Mouse (Mus musculus) forebrain, embryonic 16.5 days (tissue): ENCODE data around the gene Aftph. TPM values are rescaled to one million over a fixed set of nuclear protein-coding genes. Genes with fewer than 3 reads are reported as not detected.

ENCODE experiments used
- ATAC-seq: fragments of 200-750 bp; cut with Nextera tagmentation; 2 replicates; pipeline ENCODE4 v1.8.0; 2017; ENCODE audit warnings: mild to moderate bottlenecking, moderate library complexity
- H3K27ac ChIP-seq: fragments of 300-500 bp; sonication (generic); 2 replicates; pipeline ENCODE4 v1.5.1; 2014; ENCODE audit warnings: low read length, control low read depth
- H3K27me3 ChIP-seq: fragments of 300-500 bp; sonication (generic); replicated peaks from 2 replicates; pipeline ENCODE4 v1.6.1; 2014; ENCODE audit warnings: low read length; ENCODE audit not compliant: control insufficient read depth, insufficient read depth
- H3K36me3 ChIP-seq: fragments of 300-500 bp; sonication (generic); 2 replicates; pipeline ENCODE4 v1.6.1; 2014; ENCODE audit not compliant: control insufficient read depth, insufficient read depth
- H3K4me1 ChIP-seq: fragments of 300-500 bp; sonication (generic); replicated peaks from 2 replicates; pipeline ENCODE4 v1.6.1; 2014; ENCODE audit warnings: low read length; ENCODE audit not compliant: control insufficient read depth, insufficient read depth
- H3K4me2 ChIP-seq: fragments of 300-500 bp; sonication (generic); 2 replicates; pipeline ENCODE4 v1.6.1; 2014; ENCODE audit warnings: mild to moderate bottlenecking, low read length, control low read depth
- H3K4me3 ChIP-seq: fragments of 300-500 bp; sonication (generic); replicated peaks from 2 replicates; pipeline ENCODE4 v1.5.1; 2014; ENCODE audit warnings: mild to moderate bottlenecking, low read length, control low read depth
- H3K9ac ChIP-seq: fragments of 300-500 bp; sonication (generic); replicated peaks from 2 replicates; pipeline ENCODE4 v1.6.1; 2014; ENCODE audit warnings: low read depth, low read length, control low read depth
- H3K9me3 ChIP-seq: fragments of 300-500 bp; sonication (generic); 2 replicates; pipeline ENCODE4 v1.6.1; 2016; ENCODE audit warnings: low read length; ENCODE audit not compliant: control insufficient read depth
- WGBS: fragments of 180-500 bp; shearing (Covaris S2); extraction: QIAGEN DNeasy Blood & Tissue Kit; methylation state at CpG from one replicate; pipeline ENCODE4 v1.1.7; 2014; 5-methylcytosine and 5-hydroxymethylcytosine counted together
- polyA plus RNA-seq: library from polyadenylated mRNA; unstranded; fragments of >200 nt; fragmentation: Nextera tagmentation; extraction: Ambion mirVana; gene quantifications from 2 replicates; pipeline ENCODE4 v1.2.1, GENCODE M21; 2015

Aftph gene
- polyA plus RNA-seq, 1 experiment from 2014 or later: 41.7 TPM

DNA sequence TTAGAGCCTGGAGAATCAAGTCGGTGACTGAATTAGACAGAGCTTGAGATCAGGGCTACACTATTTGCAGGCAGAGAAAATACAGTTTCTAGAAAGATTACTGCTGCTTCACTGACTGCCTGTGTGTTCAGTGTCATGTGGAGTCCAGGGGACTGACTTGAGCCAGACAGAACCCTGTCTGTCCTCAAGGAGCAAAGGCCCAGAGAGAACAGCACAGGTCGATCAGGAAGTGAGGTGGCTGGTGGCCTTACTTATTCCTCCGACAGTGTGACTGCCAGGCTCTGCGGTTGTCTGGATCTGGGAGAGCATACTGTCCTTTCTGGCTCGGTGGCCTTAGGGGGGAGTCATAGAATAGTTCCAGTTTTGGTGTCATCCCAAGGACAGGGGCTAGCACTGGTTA lies 60.6 kb downstream of the Aftph start:
- no peak overlapping the region for H3K27ac ChIP-seq
- no peaks in the 10 kb centered on the region for H3K4me1 ChIP-seq
- no peak overlapping the region for H3K4me2 ChIP-seq
- no peak overlapping the region for H3K4me3 ChIP-seq
- ATAC-seq: no peak
- H3K36me3 ChIP-seq: peaks cover 3% of the 10 kb centered on the region; the same call in 1 of the 2 replicates
- H3K9me3 ChIP-seq: no peaks in the 10 kb centered on the region
- H3K9ac ChIP-seq: no peak overlapping the region
- 86% methylated on average over 5 of the region's 5 CpGs for WGBS
- no peaks in the 10 kb centered on the region for H3K27me3 ChIP-seq

DNA sequence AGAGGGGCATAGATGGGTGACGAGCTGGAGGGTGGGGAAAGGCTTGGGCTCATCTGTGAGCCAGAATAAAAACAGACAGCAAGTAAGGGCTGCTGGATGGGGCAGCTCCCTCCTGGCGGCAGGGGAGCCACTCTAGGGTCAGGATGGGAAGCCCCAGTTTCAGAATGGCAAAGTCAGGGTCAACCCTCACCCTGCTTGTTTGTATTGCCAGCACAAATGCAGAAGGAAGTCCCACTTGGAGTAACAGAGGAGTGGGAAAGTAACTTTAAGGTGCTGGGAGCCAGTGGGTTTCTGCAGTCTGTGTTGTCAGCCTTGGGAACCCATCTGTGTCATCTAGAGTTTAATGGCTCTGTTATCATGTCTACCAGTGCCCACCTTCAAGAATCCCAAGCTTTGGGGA lies 62.0 kb downstream of the Aftph start:
- 81% methylated on average over 2 of the region's 2 CpGs for WGBS
- H3K27me3 ChIP-seq: no peaks in the 10 kb centered on the region
- H3K4me2 ChIP-seq: no peak overlapping the region
- no peak overlapping the region for H3K9ac ChIP-seq
- no peaks in the 10 kb centered on the region for H3K36me3 ChIP-seq
- no peak overlapping the region for H3K27ac ChIP-seq
- H3K4me3 ChIP-seq: no peak overlapping the region
- H3K9me3 ChIP-seq: no peaks in the 10 kb centered on the region
- no peaks in the 10 kb centered on the region for H3K4me1 ChIP-seq
- no peak for ATAC-seq

DNA sequence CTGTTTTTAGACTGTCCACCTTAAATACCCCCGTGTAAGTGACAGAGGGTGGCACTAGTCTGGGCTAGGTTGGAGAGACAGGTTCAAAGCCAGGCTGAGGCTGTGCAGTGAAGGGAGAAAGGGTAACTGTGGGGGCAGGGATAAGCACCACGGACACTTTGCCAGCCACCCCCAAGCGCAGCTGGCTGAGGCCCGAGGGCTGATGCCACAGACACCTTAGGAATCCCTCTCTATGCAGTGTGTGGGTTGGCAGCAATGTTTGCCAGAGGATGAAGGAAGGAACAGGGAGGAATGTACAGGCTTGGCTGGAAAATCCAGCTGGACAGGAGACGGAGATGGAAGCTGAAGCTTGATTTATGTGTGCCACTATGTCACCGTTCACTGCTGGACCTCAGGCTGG lies 68.9 kb downstream of the Aftph start:
- 82% methylated on average over 6 of the region's 6 CpGs for WGBS
- Histone ChIP-seq H3K4me2 (no peak overlapping the region), H3K27me3 (no peaks in the 10 kb centered on the region), H3K4me3 (no peak overlapping the region), H3K4me1 (no peaks in the 10 kb centered on the region), H3K36me3 (no peaks in the 10 kb centered on the region), H3K9me3 (no peaks in the 10 kb centered on the region), H3K27ac (no peak overlapping the region), H3K9ac (no peak overlapping the region)
- no peak for ATAC-seq

DNA sequence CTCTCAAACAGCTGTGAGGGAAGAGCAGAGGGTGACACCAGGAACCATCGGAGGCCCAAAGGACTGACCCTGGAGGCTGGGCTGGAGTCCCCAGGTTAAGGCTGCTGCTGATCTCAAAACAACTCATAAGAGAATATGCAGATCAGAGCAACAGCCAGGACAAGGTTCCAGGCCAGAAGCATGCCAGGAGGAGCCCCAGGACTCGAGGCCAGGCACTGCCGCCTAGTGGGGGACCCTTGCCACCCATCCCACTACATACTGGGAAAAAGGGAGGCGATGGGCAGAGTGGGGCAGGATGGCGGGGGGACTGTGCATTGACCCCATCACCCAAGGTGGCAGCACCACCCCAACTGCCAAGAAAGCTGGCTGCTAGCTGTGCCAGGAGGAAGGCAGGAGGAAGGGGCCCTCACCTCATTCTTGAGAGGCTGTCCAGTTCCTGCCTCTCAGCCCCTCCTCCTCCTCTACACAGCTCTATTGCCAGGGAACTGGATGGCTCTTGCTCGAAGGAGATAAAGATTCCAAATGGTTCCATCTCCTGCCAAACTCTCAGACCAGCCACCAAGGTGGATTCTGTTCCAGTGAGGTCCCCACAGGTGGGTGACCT lies 69.5 kb downstream of the Aftph start:
- Histone ChIP-seq H3K27me3 (no peaks in the 10 kb centered on the region), H3K4me3 (no peak overlapping the region), H3K9ac (no peak overlapping the region), H3K36me3 (no peaks in the 10 kb centered on the region), H3K4me2 (no peak overlapping the region), H3K27ac (no peak overlapping the region), H3K4me1 (no peaks in the 10 kb centered on the region), H3K9me3 (no peaks in the 10 kb centered on the region)
- no peak for ATAC-seq
- 53% methylated on average over 6 of the region's 6 CpGs for WGBS

DNA sequence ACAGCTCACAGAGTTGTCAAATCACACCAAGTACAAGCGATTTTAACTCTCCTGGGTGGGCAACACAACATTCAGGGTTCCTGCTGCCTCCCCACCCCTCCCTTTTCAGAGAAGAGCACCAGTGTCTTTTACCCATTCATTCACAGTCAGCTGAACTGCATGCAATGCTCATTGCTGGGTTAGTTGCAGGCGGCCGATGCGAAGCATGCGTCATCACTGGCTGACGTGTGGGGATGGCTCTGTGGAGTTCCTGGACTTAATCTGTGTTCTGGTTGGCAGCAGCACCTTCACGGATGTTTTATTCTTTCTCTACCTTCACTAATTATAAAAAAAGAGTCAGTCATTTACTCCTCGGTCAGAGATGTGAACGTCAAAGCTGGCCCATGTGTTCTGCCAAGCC lies 76.5 kb downstream of the Aftph start:
- no peaks in the 10 kb centered on the region for H3K27me3 ChIP-seq
- no peaks in the 10 kb centered on the region for H3K9me3 ChIP-seq
- H3K9ac ChIP-seq: no peak overlapping the region
- no peaks in the 10 kb centered on the region for H3K36me3 ChIP-seq
- no peak overlapping the region for H3K4me3 ChIP-seq
- no peak; the same call in 1 of the 2 replicates for ATAC-seq
- no peak overlapping the region for H3K27ac ChIP-seq
- no peak overlapping the region for H3K4me2 ChIP-seq
- WGBS: 35% methylated on average over 9 of the region's 9 CpGs
- H3K4me1 ChIP-seq: peaks cover 12% of the 10 kb centered on the region

DNA sequence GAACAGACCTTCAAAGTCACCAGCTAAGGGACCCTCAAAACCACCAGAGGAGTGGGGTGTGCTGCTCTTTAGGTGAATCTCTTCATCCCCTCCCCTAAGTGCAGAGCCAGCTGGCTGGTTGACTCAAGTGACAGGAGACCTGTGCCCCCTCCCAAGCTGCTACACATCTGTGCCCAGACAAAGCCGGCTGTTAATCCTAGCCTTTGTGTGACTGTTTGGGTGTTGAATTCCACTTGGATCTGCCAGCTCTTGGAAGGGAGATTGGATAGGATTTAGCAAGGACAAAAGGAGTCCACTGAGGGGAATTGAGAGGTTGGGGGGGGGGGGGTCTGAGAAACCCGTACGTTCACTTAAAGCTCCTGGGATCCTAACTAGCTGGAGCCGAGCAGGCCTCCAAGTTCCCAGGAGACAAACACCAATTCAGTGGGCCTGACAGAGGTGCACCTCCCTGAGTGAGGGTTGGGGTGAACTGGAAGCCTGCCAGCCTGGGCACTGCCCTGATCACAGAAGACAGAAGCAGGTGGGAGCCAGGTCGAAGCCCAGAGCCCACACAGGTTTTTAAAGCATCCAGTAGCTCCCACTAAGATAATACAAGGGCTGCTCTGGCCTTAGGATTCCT lies 77.7 kb downstream of the Aftph start:
- H3K27ac ChIP-seq: no peak overlapping the region
- H3K9ac ChIP-seq: no peak overlapping the region; the same call in 1 of the 2 replicates
- H3K27me3 ChIP-seq: no peaks in the 10 kb centered on the region
- no peak overlapping the region for H3K4me3 ChIP-seq
- H3K4me1 ChIP-seq: peaks cover 18% of the 10 kb centered on the region
- H3K36me3 ChIP-seq: no peaks in the 10 kb centered on the region
- ATAC-seq: peak; percentile 32; the same call in 1 of the 2 replicates
- no peaks in the 10 kb centered on the region for H3K9me3 ChIP-seq
- H3K4me2 ChIP-seq: no peak overlapping the region
- 10% methylated on average over 5 of the region's 5 CpGs for WGBS

DNA sequence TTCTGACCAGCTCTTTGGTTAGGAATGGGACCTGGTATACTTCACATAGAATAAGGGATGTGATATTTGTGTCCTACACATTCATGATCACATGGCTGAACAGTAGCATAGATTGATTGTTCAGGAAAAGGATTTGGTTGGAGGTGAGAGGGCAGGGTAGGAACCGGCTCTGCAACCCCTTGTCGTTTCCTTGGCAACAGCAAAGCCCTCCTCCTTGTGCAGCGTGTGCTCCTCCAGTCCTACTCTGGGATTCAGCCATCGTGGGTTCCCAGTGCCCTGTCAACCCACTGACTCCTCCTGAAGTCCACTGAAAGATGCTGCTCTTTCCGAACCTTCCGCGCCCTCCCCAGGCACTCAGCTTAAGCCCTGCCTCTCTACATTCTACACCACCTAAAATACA lies 78.6 kb downstream of the Aftph start:
- Histone ChIP-seq H3K9me3 (no peaks in the 10 kb centered on the region), H3K4me1 (peaks cover 18% of the 10 kb centered on the region), H3K9ac (no peak overlapping the region), H3K4me3 (no peak overlapping the region), H3K36me3 (no peaks in the 10 kb centered on the region), H3K4me2 (no peak overlapping the region), H3K27ac (no peak overlapping the region), H3K27me3 (no peaks in the 10 kb centered on the region)
- 53% methylated on average over 7 of the region's 7 CpGs for WGBS
- no peak for ATAC-seq

DNA sequence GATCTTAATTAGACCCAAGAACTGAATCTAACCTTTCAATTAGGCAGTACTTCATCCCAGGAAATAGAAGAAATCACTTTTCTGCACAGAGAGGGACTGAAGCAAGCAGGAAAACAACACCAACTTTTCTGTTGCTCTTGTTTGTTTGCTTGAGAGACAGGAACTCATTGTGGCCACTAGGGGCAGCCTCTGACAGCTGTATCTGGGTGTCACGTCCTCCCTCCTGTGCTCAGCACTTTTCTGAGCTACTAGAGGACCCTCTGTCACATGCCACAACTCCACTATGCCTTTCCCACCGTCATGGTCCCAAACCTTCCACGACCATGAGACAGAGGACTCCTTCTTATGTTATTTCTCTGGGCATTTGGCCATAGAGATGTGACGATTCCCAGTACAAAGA lies 79.7 kb downstream of the Aftph start:
- Histone ChIP-seq H3K36me3 (no peaks in the 10 kb centered on the region), H3K4me3 (no peak overlapping the region), H3K9ac (no peak overlapping the region), H3K27ac (no peak overlapping the region), H3K4me1 (peaks cover 23% of the 10 kb centered on the region), H3K9me3 (no peaks in the 10 kb centered on the region), H3K4me2 (no peak overlapping the region), H3K27me3 (no peaks in the 10 kb centered on the region)
- ATAC-seq: no peak
- WGBS: 33% methylated on average over 4 of the region's 4 CpGs

DNA sequence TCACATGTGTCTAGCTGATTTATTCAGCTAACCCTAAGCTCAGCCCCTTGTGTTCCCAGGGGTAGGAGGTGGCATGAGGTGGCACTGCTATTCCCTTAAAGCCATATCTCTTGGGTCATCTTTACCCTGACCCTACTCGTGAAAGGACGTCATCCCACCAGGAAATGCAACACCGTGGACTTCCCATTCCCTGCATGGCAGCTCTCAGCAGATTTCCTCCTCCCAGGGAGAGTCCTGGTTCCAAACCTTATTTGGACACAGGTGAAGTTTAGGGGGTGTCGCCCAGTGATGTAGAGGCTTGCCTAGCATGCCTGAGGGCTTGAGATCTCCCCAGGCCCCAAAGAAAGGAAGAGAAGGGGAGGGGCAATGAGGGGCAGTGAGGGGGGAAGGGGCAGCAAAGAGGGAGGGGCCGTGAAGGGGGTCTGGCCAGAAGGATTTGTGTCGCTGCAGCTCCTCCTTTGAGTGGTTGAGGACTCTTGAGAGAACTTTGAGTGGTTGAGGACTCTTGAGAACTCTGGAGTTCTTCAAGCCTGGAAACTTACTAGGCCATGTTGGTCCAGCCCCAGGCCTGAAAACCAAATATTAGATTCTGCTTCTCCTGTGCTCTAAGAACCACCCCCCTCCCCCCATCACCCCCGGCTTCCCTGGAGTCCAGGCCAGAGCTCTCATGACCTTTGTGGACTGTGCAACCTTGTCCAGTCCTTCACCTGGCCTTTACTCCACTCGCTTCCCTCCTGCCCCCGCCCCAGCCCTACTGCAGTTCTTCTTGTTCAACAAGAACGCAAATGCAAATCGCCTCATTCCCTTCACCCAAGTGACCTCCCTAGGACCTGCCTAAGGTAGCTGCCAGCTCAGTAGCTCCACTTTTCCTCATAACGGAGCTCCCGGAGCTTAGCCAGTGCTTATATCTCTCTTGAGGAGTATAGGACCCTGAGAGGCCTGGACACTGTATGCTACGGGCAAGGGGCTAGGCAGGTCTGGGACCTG lies 81.0 kb downstream of the Aftph start:
- no peak for ATAC-seq
- H3K27me3 ChIP-seq: no peaks in the 10 kb centered on the region
- WGBS: 85% methylated on average over 14 of the region's 14 CpGs

More for the DNA sequence above, 81.0 kb downstream of the Aftph start:
- H3K4me2 ChIP-seq: no peak overlapping the region
- H3K9ac ChIP-seq: no peak overlapping the region
- H3K27ac ChIP-seq: no peak overlapping the region
- no peaks in the 10 kb centered on the region for H3K9me3 ChIP-seq
- H3K4me3 ChIP-seq: no peak overlapping the region
- peaks cover 36% of the 10 kb centered on the region for H3K4me1 ChIP-seq
- no peaks in the 10 kb centered on the region for H3K36me3 ChIP-seq
